Mouse (Mus musculus): ENCODE results near the gene Fhit. TPM values are rescaled to one million over a fixed set of nuclear protein-coding genes. Genes with fewer than 3 reads are reported as not detected.

Gene Fhit
- polyA plus RNA-seq, 1 experiment: 7.3 TPM

DNA sequence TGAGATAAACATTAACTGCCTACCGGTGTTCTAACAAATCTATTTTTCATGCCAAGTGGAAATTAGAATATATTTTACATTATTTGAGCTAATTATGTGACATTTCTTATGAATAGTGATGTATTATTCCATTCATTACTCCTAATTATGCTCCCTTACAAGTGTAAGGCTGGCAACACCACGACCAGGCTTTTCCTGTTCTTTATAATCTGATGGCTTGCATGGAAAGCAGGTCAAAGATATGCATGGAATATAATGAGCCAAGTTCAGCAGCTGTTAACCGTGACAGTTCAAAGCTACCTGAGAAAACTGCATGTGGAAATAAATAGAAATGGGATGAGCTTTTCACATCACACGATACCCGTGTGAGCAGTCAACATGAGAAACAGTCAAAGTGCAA lies 746.8 kb downstream of the Fhit start:
- no peak for DNase-seq (ENCODE audit: extremely low spot score in 1 of 2, low spot score in 1 of 2)

DNA sequence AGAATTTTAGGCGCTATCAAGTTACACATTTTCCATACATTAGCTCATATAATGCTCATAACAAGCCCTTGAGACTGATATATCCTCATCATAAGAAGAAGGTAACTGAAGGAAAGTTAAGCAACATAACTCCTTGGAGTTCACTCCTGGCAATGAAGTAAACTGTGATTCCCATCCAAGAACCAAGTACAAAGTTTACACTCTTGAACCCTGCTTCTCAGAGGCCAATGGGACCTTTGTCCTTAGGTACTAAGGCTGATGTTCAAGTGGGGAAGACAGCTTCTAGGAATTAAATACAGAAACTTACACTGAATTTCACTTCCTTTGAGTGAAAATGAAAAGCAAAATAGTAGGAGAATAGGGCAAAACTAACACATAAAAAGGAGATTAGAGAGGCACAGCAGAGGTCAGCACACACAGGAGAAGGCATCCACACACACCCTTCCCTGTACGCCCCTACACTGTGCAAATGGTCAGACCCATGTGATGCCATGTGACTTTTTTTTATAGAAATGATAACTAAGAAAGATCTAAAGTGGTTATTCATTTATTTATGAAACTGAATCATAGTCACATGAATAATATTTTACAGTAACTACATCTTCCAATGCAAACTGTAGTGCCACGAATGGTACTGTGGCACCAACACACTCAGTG lies 752.4 kb downstream of the Fhit start:
- no peak for DNase-seq (ENCODE audit: extremely low spot score in 1 of 2, low spot score in 1 of 2)

DNA sequence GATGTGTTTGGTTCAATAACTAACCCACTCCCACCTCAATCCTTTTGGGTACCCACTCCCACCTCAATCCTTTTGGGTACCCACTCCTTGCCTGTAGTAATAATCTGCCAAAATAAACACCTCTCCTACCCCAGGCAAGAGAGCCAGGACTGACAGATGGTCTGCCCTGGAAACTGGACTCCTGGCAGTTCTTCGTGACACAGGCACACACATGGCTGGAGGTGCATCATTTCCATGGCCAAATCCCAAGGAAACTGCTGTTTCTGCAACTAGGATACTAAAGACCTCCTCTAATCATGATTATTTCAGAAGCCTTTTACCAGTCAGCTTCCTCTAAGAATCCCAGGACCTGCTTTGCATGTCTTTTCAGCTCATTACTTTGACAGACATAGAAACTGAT lies 756.5 kb downstream of the Fhit start:
- DNase-seq (ENCODE audit: extremely low spot score in 1 of 2, low spot score in 1 of 2): no peak

DNA sequence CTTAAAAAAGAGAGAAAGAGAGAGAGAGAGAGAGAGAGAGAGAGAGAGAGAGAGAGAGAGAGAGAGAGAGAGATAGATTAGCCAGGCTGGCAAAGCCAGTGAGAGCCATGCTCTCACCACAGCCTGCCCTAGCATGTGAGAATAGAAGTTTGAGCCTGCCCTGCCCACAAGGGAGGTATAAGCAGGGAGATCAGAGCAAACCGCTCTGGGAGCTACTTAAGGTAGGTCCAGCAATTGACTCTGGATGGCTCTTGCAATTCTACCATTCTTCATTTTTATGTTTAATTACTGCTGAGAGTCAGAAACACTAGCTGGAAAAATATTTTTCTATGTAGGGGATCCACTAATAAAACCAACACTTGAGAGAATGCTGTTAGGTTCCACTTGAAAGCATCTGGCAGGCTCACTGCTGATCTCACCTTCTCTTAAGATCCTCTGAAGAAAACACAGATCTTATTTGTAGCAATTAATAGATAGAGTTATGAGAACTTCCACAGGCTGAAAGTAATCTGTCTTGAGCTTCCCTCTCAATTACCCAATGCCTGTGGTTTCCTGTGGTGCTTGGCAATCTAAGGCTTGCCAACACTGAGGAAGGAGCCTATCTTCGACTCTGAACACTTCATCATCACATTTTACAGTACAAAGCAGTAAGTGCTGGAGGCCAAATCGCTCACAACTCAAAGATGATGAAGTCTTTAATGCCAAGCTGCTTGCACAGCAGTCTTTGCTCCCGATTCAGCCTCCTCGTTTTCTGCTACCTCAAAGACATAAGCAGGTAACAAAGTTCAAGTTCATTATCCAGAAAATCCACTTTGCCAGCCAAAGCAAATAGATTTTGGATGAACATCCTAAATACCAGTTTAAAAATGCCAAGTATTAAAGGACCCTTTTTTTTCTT lies 793.8 kb downstream of the Fhit start:
- DNase-seq (ENCODE audit: extremely low spot score in 1 of 2, low spot score in 1 of 2): no peak

DNA sequence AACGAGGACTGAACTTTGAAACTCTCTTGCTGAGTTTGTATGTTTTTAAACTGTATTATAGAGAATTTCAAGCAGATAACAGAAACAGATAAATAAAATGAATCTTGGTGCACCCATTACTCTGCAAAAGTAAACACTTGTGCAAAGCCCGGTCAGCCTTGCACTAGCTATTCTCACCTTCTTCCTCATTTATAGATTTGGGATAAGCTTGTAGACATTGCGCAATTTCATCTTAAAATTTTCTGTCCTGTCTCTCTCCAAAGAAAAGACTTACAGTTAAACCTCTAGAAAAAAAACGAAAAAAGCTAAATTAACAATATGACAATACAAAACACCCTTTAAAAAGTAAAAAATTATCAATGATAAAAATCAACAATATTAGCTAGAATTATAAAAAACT lies 795.0 kb downstream of the Fhit start:
- DNase-seq (ENCODE audit: extremely low spot score in 1 of 2, low spot score in 1 of 2): no peak

DNA sequence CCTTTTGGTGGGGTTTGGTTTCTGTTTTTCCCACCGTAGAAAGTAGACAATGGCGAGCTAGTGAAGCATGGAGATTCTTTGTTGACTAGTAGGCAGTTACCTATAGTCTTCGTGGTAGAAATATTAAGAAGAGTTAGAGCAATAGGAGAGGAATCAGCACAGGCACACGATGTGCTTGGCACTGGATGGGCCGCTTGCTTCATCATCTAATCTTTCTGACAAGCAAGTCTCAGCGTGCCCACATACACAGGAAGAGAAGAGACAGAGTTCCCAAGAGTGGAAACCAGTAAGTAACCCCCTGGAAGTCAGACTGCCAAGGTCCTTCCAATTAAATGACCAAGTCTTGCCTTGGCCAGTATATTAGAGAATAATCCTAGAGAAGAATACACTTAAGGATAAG lies 797.6 kb downstream of the Fhit start:
- DNase-seq (ENCODE audit: extremely low spot score in 1 of 2, low spot score in 1 of 2): no peak

DNA sequence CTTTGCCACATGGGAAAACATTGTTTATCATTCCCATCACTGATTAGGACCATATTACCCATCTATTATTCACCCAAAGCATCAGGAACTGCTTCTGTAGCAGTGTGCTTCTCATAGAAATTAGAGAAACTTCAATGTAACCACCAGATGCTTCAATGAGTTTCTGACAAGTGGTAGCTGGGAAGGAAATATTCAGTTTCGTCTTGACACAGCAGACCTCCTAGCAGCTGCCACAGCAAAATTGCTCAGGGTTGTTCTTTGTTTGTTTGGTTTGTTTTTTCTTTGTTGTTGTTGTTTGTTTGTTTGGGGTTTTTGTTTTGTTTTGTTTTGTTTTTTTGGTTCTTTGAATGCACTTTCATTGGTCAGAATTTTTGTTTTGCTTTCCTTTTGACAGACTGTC lies 798.5 kb downstream of the Fhit start:
- DNase-seq (ENCODE audit: extremely low spot score in 1 of 2, low spot score in 1 of 2): no peak

DNA sequence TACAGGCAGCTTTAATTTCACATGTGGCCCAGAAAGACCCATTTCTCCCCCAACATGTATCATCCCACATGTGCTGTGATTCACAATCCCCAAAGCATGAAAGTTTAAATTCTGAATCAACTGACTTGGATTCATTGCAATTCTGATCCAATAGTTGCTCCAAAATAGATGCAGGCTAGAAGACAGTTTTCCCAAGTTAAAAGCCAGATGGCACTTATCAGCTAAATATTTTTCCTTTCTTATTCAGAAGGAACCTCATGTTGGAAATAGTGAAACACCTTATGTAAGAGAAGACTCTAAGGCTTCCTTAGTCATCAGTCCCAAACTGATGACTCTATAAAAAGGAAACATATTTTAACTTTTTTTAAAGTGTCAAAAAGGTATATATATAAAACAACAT lies 815.9 kb downstream of the Fhit start:
- DNase-seq (ENCODE audit: extremely low spot score in 1 of 2, low spot score in 1 of 2): peak in 1 of 2 experiments; percentile 53

DNA sequence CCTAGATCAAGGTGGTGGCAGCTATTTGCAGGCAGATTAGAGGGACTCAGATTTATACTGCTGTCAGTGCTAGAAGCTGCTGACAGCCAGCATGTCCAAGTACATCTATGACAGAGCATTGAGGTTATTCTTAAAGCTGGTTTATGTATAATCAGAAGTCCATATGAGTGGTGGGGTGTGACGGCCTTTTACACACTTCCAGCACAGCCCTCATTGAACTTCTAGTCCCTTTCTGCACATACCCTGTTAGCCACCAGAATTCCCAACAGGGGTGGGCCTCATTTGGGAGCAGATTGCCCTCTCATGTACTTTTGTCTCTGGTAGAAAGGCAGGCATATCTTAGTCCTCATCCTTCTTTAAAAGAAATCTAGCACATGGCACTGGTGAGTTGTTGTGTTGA lies 817.8 kb downstream of the Fhit start:
- DNase-seq (ENCODE audit: extremely low spot score in 1 of 2, low spot score in 1 of 2): no peak

DNA sequence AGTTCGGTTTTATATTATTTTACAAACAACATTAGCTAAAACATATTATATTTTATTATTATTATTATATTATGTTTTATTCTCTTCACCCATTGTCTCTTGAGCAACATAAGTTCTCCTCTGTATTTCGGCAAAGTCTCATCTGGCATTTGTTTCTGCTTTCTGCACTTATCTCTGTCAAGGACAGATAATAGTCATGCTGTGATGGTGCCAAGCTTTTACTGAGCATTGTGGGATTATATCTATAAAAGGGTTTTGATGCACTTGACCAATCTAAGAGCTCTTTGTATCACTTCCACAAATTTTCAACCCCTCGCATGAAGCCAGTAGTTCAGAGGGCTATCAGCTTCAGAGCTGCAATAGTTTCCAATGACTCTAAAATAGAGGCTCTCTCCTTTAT lies 845.1 kb downstream of the Fhit start:
- DNase-seq (ENCODE audit: extremely low spot score in 1 of 2, low spot score in 1 of 2): no peak

DNA sequence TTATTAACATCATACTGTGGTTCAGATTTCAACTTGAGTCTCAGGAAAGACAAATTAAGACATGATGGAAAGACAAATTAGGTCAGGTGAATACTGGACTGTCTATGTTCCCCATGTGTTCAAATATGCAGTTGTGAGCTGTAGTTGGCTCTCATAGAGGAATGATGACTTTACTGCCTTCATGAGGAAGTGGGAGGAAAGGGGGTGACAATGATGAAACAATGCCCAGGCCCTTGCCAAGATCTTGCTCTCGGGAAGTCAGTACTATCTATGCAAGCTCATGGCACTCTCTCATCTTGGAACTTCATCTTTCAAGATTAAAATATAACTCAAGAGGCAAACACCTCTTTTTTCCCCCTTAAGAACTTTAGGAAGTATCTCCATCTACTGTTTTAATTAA lies 849.6 kb downstream of the Fhit start:
- DNase-seq (ENCODE audit: extremely low spot score in 1 of 2, low spot score in 1 of 2): no peak

DNA sequence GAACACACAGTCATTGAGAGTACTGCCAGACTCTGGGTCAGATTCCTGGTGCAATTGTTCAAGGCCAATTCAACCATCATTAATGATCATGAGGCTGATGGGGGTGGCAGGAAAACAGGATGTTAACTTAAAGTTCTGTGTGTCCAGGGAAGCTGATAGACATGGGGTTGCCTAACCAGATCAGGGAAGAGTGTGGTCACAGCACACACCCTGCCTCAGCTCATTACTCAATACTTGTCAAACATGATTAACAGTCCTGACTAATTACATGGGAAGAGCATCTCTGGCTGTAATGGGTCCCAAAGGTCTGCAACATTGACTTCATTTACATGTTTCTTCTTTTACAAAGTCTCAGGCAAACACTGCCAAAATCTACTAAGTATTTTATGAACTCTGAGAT lies 856.5 kb downstream of the Fhit start:
- no peak for DNase-seq (ENCODE audit: extremely low spot score in 1 of 2, low spot score in 1 of 2)

DNA sequence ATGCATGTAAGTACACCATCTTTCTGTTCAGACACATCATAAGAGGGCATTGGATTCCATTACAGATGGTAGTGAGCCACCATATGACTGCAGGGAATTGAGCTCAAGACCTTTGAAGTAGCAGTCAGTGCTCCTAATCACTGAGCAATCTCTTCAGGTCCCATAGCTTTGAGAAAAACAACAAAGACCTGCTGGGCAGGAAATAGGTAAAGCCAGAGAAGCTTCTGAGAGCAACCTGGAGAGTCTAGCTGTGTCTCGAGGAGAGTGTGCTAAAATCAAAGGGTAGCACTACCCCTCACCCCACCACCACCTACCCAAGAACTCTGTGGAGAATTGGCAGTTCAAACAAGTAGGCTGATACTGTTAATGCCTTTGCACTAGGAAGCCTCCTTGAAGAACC lies 860.3 kb downstream of the Fhit start:
- DNase-seq (ENCODE audit: extremely low spot score in 1 of 2, low spot score in 1 of 2): no peak

DNA sequence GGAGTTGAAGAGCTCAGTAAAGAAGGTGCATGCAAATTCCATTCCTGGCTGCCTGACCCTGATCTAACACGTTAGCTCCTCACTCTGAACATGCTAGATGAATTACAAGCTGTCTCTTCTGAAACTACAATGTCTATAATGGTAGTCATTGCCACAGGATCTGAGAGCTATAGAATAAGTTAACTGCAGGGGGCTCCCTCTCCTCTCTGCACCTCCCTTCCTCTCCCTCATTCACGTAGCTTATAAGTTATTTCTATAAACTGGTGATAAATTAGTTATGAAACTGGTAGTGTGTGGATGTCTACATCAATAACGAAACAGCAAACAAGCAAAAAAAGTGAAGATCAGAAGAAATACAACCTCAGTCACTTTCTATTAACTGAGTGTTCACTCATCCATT lies 860.9 kb downstream of the Fhit start:
- no peak for DNase-seq (ENCODE audit: extremely low spot score in 1 of 2, low spot score in 1 of 2)

DNA sequence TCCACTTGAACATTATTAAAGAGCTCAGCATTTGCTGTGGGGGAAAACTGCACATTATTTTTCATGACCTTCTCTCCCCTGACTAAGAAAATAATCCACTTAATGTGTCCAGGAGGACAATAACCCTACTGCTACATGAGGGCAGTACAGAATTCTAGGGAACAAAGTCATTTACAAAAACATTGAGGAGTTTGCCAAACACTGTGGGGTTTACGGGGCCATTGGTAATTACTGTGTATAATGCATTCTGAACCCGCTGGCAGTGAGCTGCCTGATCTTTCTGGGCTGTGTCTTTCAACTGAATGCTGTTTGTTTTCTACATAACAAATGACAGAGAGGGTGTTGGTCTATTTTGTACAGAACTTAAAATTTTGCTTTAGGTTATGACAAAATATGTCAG lies 862.8 kb downstream of the Fhit start:
- no peak for DNase-seq (ENCODE audit: extremely low spot score in 1 of 2, low spot score in 1 of 2)

DNA sequence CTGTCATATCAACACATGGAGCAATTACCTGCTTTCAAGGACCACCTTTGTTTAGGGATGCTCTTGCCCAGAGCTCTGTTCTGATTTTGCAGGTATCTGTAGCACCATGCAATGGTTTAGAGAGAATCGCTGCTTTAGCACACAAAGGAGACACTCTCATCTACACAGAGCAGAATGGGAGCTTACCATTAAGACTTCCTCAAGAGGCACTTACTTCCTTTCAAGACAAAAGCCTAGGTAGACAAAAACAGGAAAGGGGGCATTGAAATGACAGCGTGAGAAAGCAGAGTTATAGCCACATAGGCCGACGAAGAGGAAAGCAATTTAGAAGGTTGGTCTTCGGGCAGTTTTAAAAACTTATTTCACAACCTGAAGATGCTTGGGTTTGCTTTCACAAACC lies 872.8 kb downstream of the Fhit start:
- no peak for DNase-seq (ENCODE audit: extremely low spot score in 1 of 2, low spot score in 1 of 2)

DNA sequence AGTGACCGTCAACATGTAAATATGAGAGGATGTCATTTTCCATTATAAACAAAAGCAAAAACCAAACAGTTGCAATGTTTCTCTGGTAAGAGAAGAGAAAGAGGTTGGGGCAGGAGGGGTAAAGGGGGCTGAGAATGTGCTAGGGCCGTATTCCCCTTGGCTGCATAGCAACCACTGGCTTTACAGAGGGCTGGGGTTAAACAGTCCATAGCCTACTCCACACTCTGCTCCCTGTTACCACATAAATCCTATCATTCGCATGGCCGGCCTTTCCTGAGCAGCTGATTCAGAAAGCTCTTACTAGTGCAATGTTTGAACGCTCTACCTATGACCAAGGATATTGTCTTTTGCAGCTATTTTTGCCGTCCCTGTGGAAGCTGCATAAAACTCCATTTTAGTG lies 875.8 kb downstream of the Fhit start:
- no peak for DNase-seq (ENCODE audit: extremely low spot score in 1 of 2, low spot score in 1 of 2)

DNA sequence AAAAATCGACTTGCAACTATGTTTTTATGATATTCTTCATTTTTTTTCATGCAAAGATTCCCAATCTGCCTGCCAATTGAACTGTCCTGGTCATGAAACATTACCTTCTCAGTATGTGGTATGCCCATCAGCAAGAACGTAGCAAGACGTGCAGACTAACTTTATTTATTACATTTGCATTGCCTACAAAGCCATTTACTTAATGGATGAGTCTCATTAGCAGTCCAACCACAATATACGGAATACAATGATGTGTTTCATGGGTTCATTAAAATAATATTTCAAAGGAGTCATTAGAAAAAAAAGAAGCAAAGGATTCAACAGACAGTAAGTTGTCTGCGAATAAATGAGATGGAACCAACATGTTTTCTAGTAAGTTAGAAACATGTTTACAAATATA lies 933.1 kb downstream of the Fhit start:
- DNase-seq (ENCODE audit: extremely low spot score in 1 of 2, low spot score in 1 of 2): no peak

DNA sequence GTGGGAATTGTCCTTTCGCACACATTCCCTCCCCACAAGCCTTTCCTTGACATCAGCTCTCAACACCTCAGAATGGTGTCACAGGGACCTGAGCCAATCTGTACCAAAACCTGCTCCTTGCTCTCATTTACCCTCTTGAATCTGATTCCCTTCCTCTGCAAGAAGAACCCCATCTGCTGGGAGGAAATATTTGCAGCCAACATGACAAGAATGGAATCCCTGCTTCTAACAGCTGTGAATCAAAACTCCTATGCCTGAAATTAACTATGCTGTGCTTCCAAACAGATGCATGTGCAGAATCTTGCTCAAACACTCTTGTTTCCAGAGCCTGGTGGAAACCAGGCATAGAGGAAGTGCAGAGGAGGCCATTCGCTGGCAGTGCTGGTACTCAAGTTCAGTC lies 940.0 kb downstream of the Fhit start:
- DNase-seq (ENCODE audit: extremely low spot score in 1 of 2, low spot score in 1 of 2): peak; percentile 57 to 65

DNA sequence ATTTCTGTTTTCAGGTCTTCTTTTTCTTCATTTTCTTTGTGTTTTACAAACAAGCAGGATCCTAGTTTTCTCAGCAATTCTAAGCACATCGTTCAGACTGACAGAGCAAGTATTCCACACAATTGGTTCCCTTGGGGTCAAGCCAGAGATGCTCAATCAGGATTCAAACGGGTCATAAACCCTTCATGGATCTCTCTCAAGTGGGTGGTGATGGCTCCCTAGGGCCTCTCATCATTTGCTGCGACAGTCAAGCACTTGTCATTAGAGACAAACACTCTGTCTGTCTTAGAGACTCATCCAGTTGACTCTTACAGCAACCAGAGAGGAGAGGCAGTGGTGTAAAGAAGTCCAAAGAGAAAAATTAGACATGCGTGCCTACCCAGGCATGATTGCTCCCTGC lies 948.6 kb downstream of the Fhit start:
- DNase-seq (ENCODE audit: extremely low spot score in 1 of 2, low spot score in 1 of 2): no peak

DNA sequence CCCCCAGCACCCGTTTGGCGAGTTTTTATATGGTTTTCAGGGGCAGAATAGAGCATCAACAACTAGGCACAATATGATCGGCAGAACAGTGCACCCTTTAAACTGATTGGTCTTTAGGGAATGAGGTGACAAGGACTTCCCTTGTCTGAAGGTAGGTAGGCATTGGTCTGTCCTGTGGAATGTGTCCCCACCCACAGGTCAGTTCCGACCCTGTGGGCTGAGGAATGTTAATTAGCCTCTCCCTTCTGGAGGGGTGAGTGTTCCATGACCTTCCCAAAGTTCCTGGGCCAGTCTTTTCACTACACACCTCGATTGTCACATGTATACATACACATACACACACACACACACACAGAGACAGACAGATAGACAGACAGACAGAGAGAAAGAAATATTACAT lies 950.7 kb downstream of the Fhit start:
- no peak for DNase-seq (ENCODE audit: extremely low spot score in 1 of 2, low spot score in 1 of 2)

DNA sequence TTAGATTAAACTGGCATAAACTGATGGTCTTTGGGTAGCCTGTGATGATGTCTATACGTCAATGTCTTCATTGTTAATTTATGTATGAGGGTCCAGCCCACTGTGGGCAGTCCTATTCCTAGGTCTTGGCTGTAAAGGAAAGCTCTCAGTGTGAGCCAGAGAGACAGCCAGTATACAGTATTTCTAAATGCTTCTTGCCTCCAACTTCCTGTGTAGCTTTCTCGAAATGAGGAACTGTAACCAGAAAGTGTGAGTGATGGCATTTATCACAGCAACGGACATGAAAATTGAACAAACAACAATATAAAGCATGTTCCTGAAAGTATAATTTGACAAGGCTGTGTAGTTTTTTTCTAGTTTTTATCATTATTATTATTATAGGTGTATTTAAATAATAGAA lies 952.8 kb downstream of the Fhit start:
- DNase-seq (ENCODE audit: extremely low spot score in 1 of 2, low spot score in 1 of 2): no peak

Data from frontal cortex, adult 2 months (tissue).